Mouse (Mus musculus): ENCODE data around the gene Padi4.

GRCm38 (mm10) chr4:140801364-140801763, 27.3 kb upstream of the Padi4 start:
- TF ChIP-seq CTCF (conservative IDR thresholded peaks at IDR 0.05; ENCODE audit: insufficient read depth, insufficient read length, low read depth, low read length) (no peak), POLR2A (IDR thresholded peaks at IDR 0.05; ENCODE audit: low read depth, low read length) (no peak)

Data from kidney, adult 2 months (tissue).